Mouse (Mus musculus): Measurements from ENCODE around the gene Tagln2. TPM values are rescaled to one million over a fixed set of nuclear protein-coding genes. Genes with fewer than 3 reads are reported as not detected.

Tagln2 gene
- polyA plus RNA-seq (2016; fragmentation: Nextera tagmentation; extraction: Ambion mirVana): 177 and 178 TPM in 2 replicates

DNA sequence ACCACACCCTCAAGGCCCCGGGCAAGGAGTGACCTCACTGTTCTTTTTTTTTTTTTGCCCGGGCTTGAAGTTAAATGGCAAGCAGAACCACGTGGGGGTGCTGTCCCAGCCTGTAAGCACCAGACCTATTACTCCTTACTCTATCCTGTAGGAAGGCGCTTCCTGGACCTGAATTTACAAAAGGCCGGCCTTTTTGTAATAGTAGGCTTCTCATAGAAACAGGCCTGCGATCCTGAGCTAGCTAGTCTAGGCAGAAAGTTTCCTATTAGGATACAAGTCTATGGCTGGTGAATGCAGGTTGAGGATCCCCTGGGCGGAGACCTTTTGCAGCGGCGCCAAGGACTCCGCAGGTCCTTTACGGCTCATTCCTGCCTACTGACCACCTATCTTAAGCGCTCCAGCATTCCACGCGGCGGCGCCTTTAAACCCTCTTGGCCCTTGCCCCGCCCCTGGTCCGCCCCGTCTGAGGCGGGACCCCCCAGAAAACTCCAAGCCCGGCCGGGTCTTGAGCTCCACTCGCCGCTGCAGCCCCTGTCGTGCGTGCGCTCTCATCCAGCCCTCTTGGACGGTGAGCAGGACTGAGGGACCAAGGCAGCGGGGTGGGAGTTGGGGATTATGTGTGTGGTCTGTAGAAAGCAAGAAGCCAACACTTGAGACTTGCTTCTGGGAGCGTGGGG, at the start of gene Tagln2:
Gene Tagln2, plus strand, starts transcription at position 283 of the 677 bp plus-strand sequence.
- Histone ChIP-seq H3K9ac (peak within 1 kb of the TSS; percentile 71), H3K27me3 (replicated peaks) (peaks cover 39% of the 10 kb centered on the region), H3K4me1 (peaks cover 62% of the 10 kb centered on the region), H3K36me3 (peaks cover 3% of the 10 kb centered on the region), H3K27ac (peak within 1 kb of the TSS; percentile 78), H3K4me2 (peak within 1 kb of the TSS; percentile 77), H3K9me3 (replicated peaks) (no peaks in the 10 kb centered on the region), H3K4me3 (peak within 1 kb of the TSS; percentile 65)
- 3% methylated on average over 30 of the region's 30 CpGs for WGBS (ENCODE audit: insufficient replicate concordance)
- ATAC-seq: peak; percentile 51

DNA sequence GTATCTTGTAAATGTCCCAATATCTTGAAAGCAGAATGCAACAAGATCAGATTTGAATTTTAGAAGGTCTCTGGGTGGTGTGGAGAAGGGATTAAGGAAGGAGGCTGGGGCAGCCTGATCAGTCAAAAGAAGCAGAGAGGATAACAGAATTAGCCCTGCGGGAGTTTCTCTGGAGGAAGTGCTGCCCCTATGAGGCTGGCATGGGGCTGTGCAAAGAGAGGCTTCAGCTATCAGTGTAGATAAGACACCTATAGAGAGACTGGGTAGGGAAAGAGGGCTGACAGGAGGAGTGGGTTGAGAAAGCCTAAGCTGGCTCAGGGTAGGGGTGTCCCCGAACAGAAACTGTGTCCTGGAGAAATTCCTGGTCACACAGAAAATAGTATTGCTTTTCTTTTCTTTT, 49.6 kb upstream of the Tagln2 start:
- H3K4me2 ChIP-seq: no peak overlapping the region
- H3K27me3 ChIP-seq (replicated peaks): no peaks in the 10 kb centered on the region; the same call in 1 of the 2 replicates
- H3K36me3 ChIP-seq: no peaks in the 10 kb centered on the region
- no peak overlapping the region for H3K4me3 ChIP-seq
- no peak overlapping the region for H3K27ac ChIP-seq
- H3K4me1 ChIP-seq: no peaks in the 10 kb centered on the region
- H3K9me3 ChIP-seq (replicated peaks): no peaks in the 10 kb centered on the region
- ATAC-seq: no peak
- WGBS (ENCODE audit: insufficient replicate concordance): 28% methylated on average over 2 of the region's 2 CpGs
- H3K9ac ChIP-seq: no peak overlapping the region

DNA sequence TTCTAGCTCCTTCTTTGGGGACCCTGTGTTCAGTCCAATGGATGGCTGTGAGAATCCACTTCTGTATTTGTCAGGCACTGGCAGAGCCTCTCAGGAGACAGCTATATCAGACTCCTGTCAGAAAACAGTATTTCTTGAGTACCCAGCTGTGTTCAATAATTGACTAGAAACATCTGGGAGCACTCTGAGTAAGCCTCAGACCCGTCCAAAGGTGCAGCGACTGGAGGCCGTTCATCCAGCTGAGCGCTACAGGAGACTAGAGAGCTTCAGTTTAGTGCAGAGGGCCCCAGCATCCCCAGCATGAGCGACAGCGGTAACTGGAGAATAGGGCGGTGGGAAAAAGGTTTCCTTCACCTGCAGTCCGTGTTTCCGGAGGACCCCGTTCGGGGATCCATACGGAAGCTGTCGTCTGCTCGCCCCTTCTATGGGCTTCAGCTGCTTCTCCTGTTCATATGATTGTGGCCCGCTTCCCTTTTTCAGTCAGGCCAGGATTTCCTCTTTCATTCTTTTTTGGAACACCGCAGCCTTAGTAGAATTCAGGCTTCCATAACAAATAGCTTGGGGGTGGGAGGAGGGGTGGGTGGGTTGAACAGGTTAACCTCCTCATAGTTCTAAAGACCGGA, 48.9 kb upstream of the Tagln2 start:
- Histone ChIP-seq H3K9me3 (replicated peaks) (no peaks in the 10 kb centered on the region), H3K4me3 (no peak overlapping the region), H3K4me1 (no peaks in the 10 kb centered on the region), H3K36me3 (no peaks in the 10 kb centered on the region), H3K4me2 (no peak overlapping the region), H3K27ac (no peak overlapping the region), H3K9ac (no peak overlapping the region), H3K27me3 (replicated peaks) (no peaks in the 10 kb centered on the region; the same call in 1 of the 2 replicates)
- no peak for ATAC-seq
- WGBS (ENCODE audit: insufficient replicate concordance): 16% methylated on average over 17 of the region's 17 CpGs

DNA sequence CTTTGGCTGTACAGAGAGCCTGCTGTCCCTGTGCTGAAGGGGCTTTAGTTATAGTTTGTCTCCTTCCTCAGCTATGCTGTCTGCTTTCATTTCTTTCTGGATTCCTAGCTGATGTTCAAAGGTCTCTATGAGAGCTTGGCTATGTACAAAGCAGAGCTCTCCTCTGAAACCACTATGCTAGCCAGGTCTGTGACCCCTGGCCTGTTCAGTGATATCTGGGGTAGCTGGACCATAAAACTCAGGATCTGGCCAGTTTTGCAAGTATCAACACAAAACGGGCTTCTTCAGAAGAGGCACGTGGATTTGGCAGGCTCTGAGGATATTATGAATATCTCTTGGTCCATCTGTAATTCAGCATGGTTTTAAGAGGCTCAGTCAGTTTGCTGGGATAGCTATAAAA, 46.9 kb upstream of the Tagln2 start:
- 61% methylated on average over 2 of the region's 2 CpGs for WGBS (ENCODE audit: insufficient replicate concordance)
- no peak overlapping the region for H3K4me3 ChIP-seq

DNA sequence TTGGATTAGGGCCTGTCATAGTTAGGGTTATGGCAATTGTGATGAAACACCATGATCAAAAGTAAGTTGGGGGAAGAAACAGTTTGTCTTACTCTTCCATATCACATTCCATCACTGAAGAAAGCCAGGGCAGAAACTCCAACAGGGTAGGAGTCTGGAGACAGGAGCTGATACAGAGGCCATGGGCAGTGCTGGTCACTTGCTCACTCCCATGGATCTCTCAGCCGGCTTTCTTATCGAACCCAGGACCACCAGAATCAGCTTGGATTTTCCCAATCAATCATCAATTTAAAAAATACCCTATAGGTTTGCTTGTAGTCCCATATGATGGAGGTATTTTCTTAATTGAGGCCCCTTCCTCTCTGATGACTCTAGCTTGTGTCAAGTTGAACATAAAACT, 46.0 kb upstream of the Tagln2 start:
- Histone ChIP-seq H3K4me3 (no peak overlapping the region), H3K27ac (no peak overlapping the region), H3K4me1 (no peaks in the 10 kb centered on the region), H3K4me2 (no peak overlapping the region), H3K9me3 (replicated peaks) (no peaks in the 10 kb centered on the region), H3K27me3 (replicated peaks) (no peaks in the 10 kb centered on the region; the same call in 1 of the 2 replicates), H3K9ac (no peak overlapping the region), H3K36me3 (no peaks in the 10 kb centered on the region)
- no peak for ATAC-seq
- 77% methylated on average over 2 of the region's 2 CpGs for WGBS (ENCODE audit: insufficient replicate concordance)

More for the DNA sequence above, 46.9 kb upstream of the Tagln2 start:
- no peak overlapping the region for H3K9ac ChIP-seq
- no peak overlapping the region for H3K4me2 ChIP-seq
- no peaks in the 10 kb centered on the region; the same call in 1 of the 2 replicates for H3K27me3 ChIP-seq (replicated peaks)
- ATAC-seq: no peak
- no peaks in the 10 kb centered on the region for H3K9me3 ChIP-seq (replicated peaks)
- H3K36me3 ChIP-seq: no peaks in the 10 kb centered on the region
- H3K4me1 ChIP-seq: no peaks in the 10 kb centered on the region
- no peak overlapping the region for H3K27ac ChIP-seq

DNA sequence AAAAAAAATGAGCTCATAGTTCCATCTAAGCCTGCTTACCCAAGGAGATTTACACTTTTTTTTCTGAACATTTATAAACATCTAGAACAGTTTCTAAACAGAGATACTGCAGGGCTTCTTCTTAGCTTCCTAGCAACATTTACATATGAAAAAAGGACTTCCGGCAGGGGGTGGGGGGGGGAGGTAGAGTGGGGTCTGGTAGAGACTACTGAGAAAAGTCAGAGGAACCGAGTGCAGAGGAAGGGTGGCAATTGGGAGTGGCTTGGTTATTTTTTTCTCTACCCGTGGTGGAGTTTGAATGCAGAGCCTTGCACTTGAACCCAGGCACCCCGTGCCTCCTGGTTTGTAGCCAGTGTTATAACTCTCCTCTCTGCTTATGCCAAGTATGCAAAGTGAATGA, 44.4 kb upstream of the Tagln2 start:
- 7% methylated on average over 4 of the region's 4 CpGs for WGBS (ENCODE audit: insufficient replicate concordance)
- Histone ChIP-seq H3K27ac (no peak overlapping the region), H3K4me1 (no peaks in the 10 kb centered on the region), H3K9me3 (replicated peaks) (no peaks in the 10 kb centered on the region), H3K9ac (no peak overlapping the region), H3K4me2 (no peak overlapping the region), H3K4me3 (no peak overlapping the region), H3K27me3 (replicated peaks) (no peaks in the 10 kb centered on the region; the same call in 1 of the 2 replicates), H3K36me3 (no peaks in the 10 kb centered on the region)
- ATAC-seq: no peak

DNA sequence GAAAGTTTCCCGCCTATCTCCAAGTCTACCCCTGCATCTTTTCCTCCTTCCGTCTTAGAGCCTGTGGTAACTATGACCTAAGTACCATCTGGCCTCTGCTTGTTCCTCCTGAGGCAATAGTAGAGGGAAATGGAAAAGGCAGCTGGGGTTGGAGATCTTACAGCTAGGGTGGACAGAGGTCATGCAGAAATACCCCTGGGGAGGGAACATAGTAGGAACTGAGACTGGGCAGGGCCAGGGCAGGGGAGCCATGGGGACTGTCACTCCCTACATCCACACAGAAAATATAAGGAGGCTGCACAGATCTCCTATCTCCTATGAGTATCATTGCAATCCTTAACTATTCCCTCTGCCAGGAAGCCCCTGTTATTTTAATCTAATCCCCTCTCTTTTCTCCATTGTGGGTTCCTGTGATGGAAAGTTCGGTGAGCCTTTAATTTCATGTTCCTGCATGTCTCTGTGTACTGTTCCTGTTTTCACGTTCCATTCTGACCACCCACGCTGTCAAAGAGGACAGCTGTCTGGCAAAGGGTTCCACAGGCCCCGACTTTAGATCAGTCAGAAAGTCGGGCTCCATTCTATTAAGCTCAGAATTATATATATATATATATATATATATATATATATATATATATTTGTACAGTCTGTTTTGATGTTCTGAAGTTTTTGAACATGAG, 43.7 kb upstream of the Tagln2 start:
- H3K27ac ChIP-seq: no peak overlapping the region

DNA sequence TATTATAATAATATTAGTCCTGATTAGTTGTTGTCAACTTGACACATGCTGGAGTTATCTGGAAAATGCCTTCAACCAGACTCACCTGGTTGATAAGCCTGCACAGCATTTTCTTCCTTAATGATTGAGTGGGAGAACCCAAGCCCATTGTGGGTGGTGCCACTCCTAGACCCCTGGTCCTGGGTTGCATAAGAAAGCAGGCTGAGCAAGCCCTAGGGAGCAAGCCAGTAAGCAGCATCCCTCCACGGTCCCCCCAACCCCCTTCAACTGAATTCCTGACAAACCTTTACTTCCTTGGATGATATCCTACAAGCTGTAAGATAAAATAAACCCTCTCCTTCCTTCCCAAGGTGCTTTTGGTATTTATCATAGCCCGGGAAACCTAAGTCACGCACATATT, 42.7 kb upstream of the Tagln2 start:
- no peak overlapping the region for H3K4me3 ChIP-seq
- H3K9ac ChIP-seq: no peak overlapping the region
- H3K27ac ChIP-seq: no peak overlapping the region
- no peaks in the 10 kb centered on the region for H3K9me3 ChIP-seq (replicated peaks)
- no peaks in the 10 kb centered on the region for H3K27me3 ChIP-seq (replicated peaks)
- 75% methylated on average over 3 of the region's 3 CpGs for WGBS (ENCODE audit: insufficient replicate concordance)
- H3K4me2 ChIP-seq: no peak overlapping the region
- H3K4me1 ChIP-seq: no peaks in the 10 kb centered on the region
- no peaks in the 10 kb centered on the region for H3K36me3 ChIP-seq
- no peak for ATAC-seq

More for the DNA sequence above, 43.7 kb upstream of the Tagln2 start:
- Histone ChIP-seq H3K9ac (no peak overlapping the region), H3K27me3 (replicated peaks) (no peaks in the 10 kb centered on the region), H3K9me3 (replicated peaks) (no peaks in the 10 kb centered on the region), H3K4me3 (no peak overlapping the region), H3K4me2 (no peak overlapping the region), H3K4me1 (no peaks in the 10 kb centered on the region), H3K36me3 (no peaks in the 10 kb centered on the region)
- ATAC-seq: no peak
- WGBS (ENCODE audit: insufficient replicate concordance): 34% methylated on average over 7 of the region's 7 CpGs

DNA sequence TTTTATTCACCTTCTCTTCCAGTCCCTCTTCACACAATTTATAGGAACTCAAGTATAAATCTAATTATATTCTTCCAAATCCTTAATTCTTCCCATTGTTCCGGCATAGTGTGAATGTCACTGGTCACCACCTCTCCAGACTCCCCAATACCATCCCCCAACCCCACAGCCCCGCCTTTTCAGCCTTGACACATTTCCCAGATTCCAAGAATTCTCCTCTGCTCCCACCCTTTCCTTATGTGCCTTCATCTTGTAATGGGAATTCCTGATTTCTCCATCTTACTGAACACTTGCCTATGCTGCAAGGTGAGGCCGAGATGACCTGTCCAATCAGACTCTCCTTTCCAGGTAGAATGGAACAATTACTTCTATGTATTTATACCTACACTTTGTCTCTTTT, 41.8 kb upstream of the Tagln2 start:
- Histone ChIP-seq H3K4me2 (no peak overlapping the region), H3K27ac (no peak overlapping the region), H3K36me3 (no peaks in the 10 kb centered on the region), H3K27me3 (replicated peaks) (no peaks in the 10 kb centered on the region), H3K9me3 (replicated peaks) (no peaks in the 10 kb centered on the region), H3K9ac (no peak overlapping the region), H3K4me3 (no peak overlapping the region), H3K4me1 (no peaks in the 10 kb centered on the region)
- WGBS (ENCODE audit: insufficient replicate concordance): 63% methylated on average over 3 of the region's 3 CpGs
- no peak for ATAC-seq

DNA sequence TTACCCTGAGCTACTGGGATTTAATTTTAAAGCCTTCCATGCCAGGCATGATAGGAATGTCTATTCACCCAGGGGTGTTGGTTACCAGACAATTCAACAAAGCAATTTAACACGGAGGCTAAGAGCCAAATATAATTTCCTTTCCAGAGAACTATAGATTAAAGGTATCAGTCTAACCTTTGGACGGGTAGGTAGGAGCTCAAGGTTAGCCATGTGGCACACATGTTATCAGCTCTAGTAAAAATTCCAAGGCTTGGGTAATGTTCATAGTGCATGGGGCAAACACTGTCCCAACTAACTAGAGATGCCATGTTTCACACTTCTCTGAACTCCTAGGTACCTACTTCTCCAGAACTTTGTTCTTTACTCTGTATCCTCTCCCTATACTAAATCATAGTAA, 38.2 kb upstream of the Tagln2 start:
- ATAC-seq: no peak
- 53% methylated on average over 2 of the region's 2 CpGs for WGBS (ENCODE audit: insufficient replicate concordance)
- no peak overlapping the region for H3K27ac ChIP-seq
- no peaks in the 10 kb centered on the region for H3K36me3 ChIP-seq
- no peak overlapping the region for H3K9ac ChIP-seq
- 0 out of 2 replicates have a peak, but pooled peaks cover 11% of the 10 kb centered on the region for H3K4me1 ChIP-seq
- no peak overlapping the region for H3K4me3 ChIP-seq
- no peak overlapping the region for H3K4me2 ChIP-seq
- no peaks in the 10 kb centered on the region for H3K9me3 ChIP-seq (replicated peaks)
- no peaks in the 10 kb centered on the region for H3K27me3 ChIP-seq (replicated peaks)

DNA sequence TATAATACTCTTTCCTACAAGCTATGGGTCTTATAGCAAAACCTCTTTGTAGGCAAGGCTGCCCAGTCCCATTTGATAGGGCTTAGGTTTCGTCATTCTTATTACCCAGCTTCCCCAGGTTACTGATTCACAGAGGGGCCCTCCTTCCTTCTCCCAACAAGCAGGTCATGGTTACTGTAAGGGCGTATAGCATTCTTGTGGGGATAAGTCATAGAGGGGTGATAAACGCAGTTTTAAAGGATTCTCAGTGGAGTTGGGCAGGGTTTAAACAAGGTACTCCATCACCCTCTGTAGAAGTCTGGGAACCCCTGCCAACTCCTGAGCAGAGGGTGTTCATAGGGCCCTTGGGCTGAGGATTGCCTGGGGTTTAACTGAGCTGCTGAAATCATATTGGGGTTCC, 37.3 kb upstream of the Tagln2 start:
- WGBS (ENCODE audit: insufficient replicate concordance): 47% methylated on average over 3 of the region's 3 CpGs
- Histone ChIP-seq H3K4me1 (0 out of 2 replicates have a peak, but pooled peaks cover 11% of the 10 kb centered on the region), H3K27ac (no peak overlapping the region), H3K4me3 (no peak overlapping the region), H3K27me3 (replicated peaks) (no peaks in the 10 kb centered on the region), H3K9me3 (replicated peaks) (no peaks in the 10 kb centered on the region), H3K36me3 (no peaks in the 10 kb centered on the region), H3K9ac (no peak overlapping the region), H3K4me2 (no peak overlapping the region)
- ATAC-seq: no peak
